Comparison of ENCODE assay signal across 9 mouse cellular contexts in the genomic region with DNA sequence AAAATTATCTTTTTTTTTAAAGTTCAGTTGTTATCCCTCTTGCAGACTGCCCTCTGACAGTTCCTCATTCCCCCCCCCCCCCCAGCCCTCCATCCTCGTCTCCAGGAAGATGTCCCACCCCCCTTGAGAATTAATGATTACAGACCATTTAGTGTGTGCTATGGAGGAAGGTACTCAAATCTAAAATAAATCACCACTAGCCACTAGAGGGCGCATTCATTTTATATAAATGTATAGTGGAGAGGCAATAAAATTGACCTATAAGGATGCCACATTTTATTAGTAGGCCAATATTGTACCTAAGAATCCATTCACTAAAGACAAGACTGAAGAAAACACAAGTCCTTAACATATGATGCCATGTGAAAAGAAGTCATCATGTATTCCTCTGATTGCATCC. TPM values are rescaled to one million over a fixed set of nuclear protein-coding genes. Genes with fewer than 3 reads are reported as not detected.
DNase-seq lines count a peak whose midpoint lies in the region; ATAC-seq and TF ChIP-seq lines count a peak whose summit lies in the region.
"Had no signal": no experiment of that assay in that cellular context is flagged by ENCODE, and none has a peak within 500 bp of the region (broad histone marks: within the 10 kb centered on the region; RNA-seq: fewer than 3 reads in every experiment).

No protein-coding gene starts in this region.

- no peaks in the 10 kb centered on the region for H3K27me3 ChIP-seq in forebrain, embryonic 11.5 days (ENCODE audit: control insufficient read depth, insufficient read depth, low read length)
- H3K27me3 ChIP-seq in forebrain, embryonic 15.5 days = no peaks in the 10 kb centered on the region
- no peaks in the 10 kb centered on the region for H3K27me3 ChIP-seq in liver, adult 2 months (ENCODE audit: control insufficient read depth, insufficient read depth, low read length)
- no peaks in the 10 kb centered on the region for H3K27me3 ChIP-seq in liver, embryonic 11.5 days (replicated peaks; ENCODE audit: control insufficient read depth, insufficient read depth, low read length)
- H3K27me3 ChIP-seq: lung, embryonic 15.5 days had no signal

- H3K4me2 ChIP-seq in forebrain, embryonic 11.5 days (ENCODE audit: low read depth, low read length, severe bottlenecking) = no peak overlapping the region
- no peak overlapping the region for H3K4me2 ChIP-seq in forebrain, embryonic 15.5 days (replicated peaks)
- no peak overlapping the region for H3K4me2 ChIP-seq in liver, embryonic 11.5 days
- H3K4me2 ChIP-seq: lung, embryonic 15.5 days had no signal

- H3K9ac ChIP-seq in forebrain, embryonic 11.5 days (ENCODE audit: low read length) = no peak overlapping the region
- no peak overlapping the region for H3K9ac ChIP-seq in forebrain, embryonic 15.5 days (replicated peaks)
- no peak overlapping the region for H3K9ac ChIP-seq in liver, adult 2 months (ENCODE audit: low read depth, low read length)
- no peak overlapping the region for H3K9ac ChIP-seq in liver, embryonic 11.5 days (ENCODE audit: low read depth, low read length)
- H3K9ac ChIP-seq: lung, embryonic 15.5 days had no signal

- no peak overlapping the region for H3K27ac ChIP-seq in forebrain, embryonic 11.5 days (ENCODE audit: low read depth, low read length)
- H3K27ac ChIP-seq in forebrain, embryonic 15.5 days (replicated peaks) = no peak overlapping the region
- no peak overlapping the region for H3K27ac ChIP-seq in liver, adult 2 months (replicated peaks; ENCODE audit: insufficient read depth, low read depth, low read length)
- no peak overlapping the region for H3K27ac ChIP-seq in liver, embryonic 11.5 days (ENCODE audit: low read depth, low read length)
- H3K27ac ChIP-seq: lung, embryonic 15.5 days had no signal

- no peak for TF ChIP-seq POLR2A in liver, adult 2 months (IDR thresholded peaks at IDR 0.05; ENCODE audit: extremely low read depth, insufficient read depth, low read length)

- H3K4me1 ChIP-seq in forebrain, embryonic 11.5 days (replicated peaks; ENCODE audit: control insufficient read depth, insufficient read depth, low read length) = no peaks in the 10 kb centered on the region
- no peaks in the 10 kb centered on the region for H3K4me1 ChIP-seq in forebrain, embryonic 15.5 days
- H3K4me1 ChIP-seq in liver, adult 2 months (ENCODE audit: control insufficient read depth, insufficient read depth, low read length) = no peaks in the 10 kb centered on the region
- no peaks in the 10 kb centered on the region for H3K4me1 ChIP-seq in liver, embryonic 11.5 days (replicated peaks; ENCODE audit: control insufficient read depth, insufficient read depth, low read length)
- H3K4me1 ChIP-seq: lung, embryonic 15.5 days had no signal

- WGBS in forebrain, embryonic 11.5 days = 37% methylated on average over 2 of the region's 2 CpGs
- WGBS in forebrain, embryonic 15.5 days = 19% methylated on average over 2 of the region's 2 CpGs
- WGBS in liver, adult 2 months = 18% methylated on average over 2 of the region's 2 CpGs
- WGBS in liver, embryonic 11.5 days = 38% methylated on average over 2 of the region's 2 CpGs

- H3K9me3 ChIP-seq in forebrain, embryonic 11.5 days (ENCODE audit: control insufficient read depth, low read length) = no peaks in the 10 kb centered on the region
- no peaks in the 10 kb centered on the region for H3K9me3 ChIP-seq in forebrain, embryonic 15.5 days
- no peaks in the 10 kb centered on the region for H3K9me3 ChIP-seq in liver, embryonic 11.5 days (ENCODE audit: control insufficient read depth, low read length)
- H3K9me3 ChIP-seq: lung, embryonic 15.5 days had no signal

- ATAC-seq in forebrain, embryonic 11.5 days (replicated peaks; ENCODE audit: low FRiP score) = peak; percentile 49; the same call in 1 of the 2 replicates
- ATAC-seq in forebrain, embryonic 15.5 days (replicated peaks) = no peak
- ATAC-seq in liver, embryonic 11.5 days (replicated peaks; ENCODE audit: low FRiP score) = no peak

- no peak for TF ChIP-seq CTCF in liver, adult 2 months (IDR thresholded peaks at IDR 0.05; ENCODE audit: low read depth, low read length)

- no peak for DNase-seq in forebrain, embryonic 11.5 days (ENCODE audit: low spot score)
- peak; percentile 5 for DNase-seq in liver, adult 2 months (ENCODE audit: extremely low read depth, low read depth, low spot score)
- DNase-seq in liver, embryonic 11.5 days (ENCODE audit: low spot score) = no peak
- peak; percentile 20 for DNase-seq in WW6 (ENCODE audit: low read depth, low spot score)
- peak; percentile 43 for DNase-seq in mesoderm, embryonic 11.5 days (ENCODE audit: low read depth, low spot score)
- DNase-seq in spleen, postnatal 36 days (ENCODE audit: low spot score in 2 of 2) = no peak
- DNase-seq in lung, adult 18-20 months = no peak

- H3K79me2 ChIP-seq in liver, adult 2 months (ENCODE audit: control insufficient read depth, insufficient read depth, low read length) = no peaks in the 10 kb centered on the region

- H3K36me3 ChIP-seq in forebrain, embryonic 11.5 days (ENCODE audit: control insufficient read depth, insufficient read depth, low read length) = no peaks in the 10 kb centered on the region
- H3K36me3 ChIP-seq in forebrain, embryonic 15.5 days = no peaks in the 10 kb centered on the region
- no peaks in the 10 kb centered on the region for H3K36me3 ChIP-seq in liver, adult 2 months (ENCODE audit: control insufficient read depth, insufficient read depth, low read length)
- H3K36me3 ChIP-seq in liver, embryonic 11.5 days (ENCODE audit: control insufficient read depth, insufficient read depth, low read length) = no peaks in the 10 kb centered on the region
- H3K36me3 ChIP-seq: lung, embryonic 15.5 days had no signal

- no peak overlapping the region for H3K4me3 ChIP-seq in forebrain, embryonic 11.5 days (ENCODE audit: low read depth, low read length)
- no peak overlapping the region for H3K4me3 ChIP-seq in forebrain, embryonic 15.5 days
- no peak overlapping the region for H3K4me3 ChIP-seq in liver, adult 2 months (ENCODE audit: insufficient read depth, low read depth, low read length)
- H3K4me3 ChIP-seq in liver, embryonic 11.5 days (ENCODE audit: low read depth, low read length) = no peak overlapping the region
- H3K4me3 ChIP-seq: lung, embryonic 15.5 days had no signal

RNA-seq across cellular contexts. Expression of a gene that starts 40.0 kb away (rescaled TPM):
- 0.93 and 1.4 TPM in 2 replicates for polyA plus RNA-seq in forebrain, embryonic 11.5 days (2014; fragmentation: Nextera tagmentation; extraction: Ambion mirVana)
- polyA plus RNA-seq in forebrain, embryonic 15.5 days (2015; fragmentation: Nextera tagmentation; extraction: Ambion mirVana) = 7.4 and 9.9 TPM in 2 replicates
- total RNA-seq in liver, adult 2 months (2014; rRNA removed) = not detected in 2 replicates
- polyA plus RNA-seq in liver, adult 2 months (2012; rRNA removed) = not detected in 2 replicates
- polyA plus RNA-seq in liver, embryonic 11.5 days (2014; fragmentation: Nextera tagmentation; extraction: Ambion mirVana) = 0.07 TPM in 1 of 2 replicates, not detected in the other

Comparison
In these comparisons a context has a peak if more than half of its experiments do, and no peak if none do; other contexts are left out.
1. DNase-seq: peak in liver, adult 2 months (single experiment), WW6 (single experiment) and mesoderm, embryonic 11.5 days (single experiment); none in forebrain, embryonic 11.5 days (single experiment), liver, embryonic 11.5 days (single experiment), spleen, postnatal 36 days (0 of 2) and lung, adult 18-20 months (0 of 2).